Mouse (Mus musculus): ENCODE measurements around the gene Mas1.
A peak's percentile ranks its signal among the peaks of the same experiment; 100 is the strongest.

The Mas1 gene

GRCm38 (mm10) chr17:12872275-12873028 is 4.5 kb upstream of the Mas1 start:
- DNase-seq: peak; percentile 9

- peak; percentile 37 for DNase-seq
Observed at GRCm38 (mm10) chr17:12868640-12869039, 697 bp upstream of the Mas1 start.

- no peak for DNase-seq
Observed at GRCm38 (mm10) chr17:12866853-12867252, 1.1 kb downstream of the Mas1 start.

- DNase-seq: no peak
Observed at GRCm38 (mm10) chr17:12865407-12865806, 2.5 kb downstream of the Mas1 start.

- DNase-seq: no peak
Observed at GRCm38 (mm10) chr17:12864111-12864510, 3.8 kb downstream of the Mas1 start.

- DNase-seq: no peak
Observed at GRCm38 (mm10) chr17:12859006-12859520, 8.9 kb downstream of the Mas1 start.

- peak; percentile 47 for DNase-seq
Observed at GRCm38 (mm10) chr17:12858072-12858471, 9.9 kb downstream of the Mas1 start.

- no peak for DNase-seq
Observed at GRCm38 (mm10) chr17:12857395-12857794, 10.5 kb downstream of the Mas1 start.

GRCm38 (mm10) chr17:12854386-12854785 is 13.6 kb downstream of the Mas1 start:
- DNase-seq: no peak

GRCm38 (mm10) chr17:12853821-12854220 is 14.1 kb downstream of the Mas1 start:
- no peak for DNase-seq

GRCm38 (mm10) chr17:12851689-12852088 is 16.3 kb downstream of the Mas1 start:
- no peak for DNase-seq

- DNase-seq: no peak
Observed at GRCm38 (mm10) chr17:12849778-12850382, 18.1 kb downstream of the Mas1 start.

GRCm38 (mm10) chr17:12847736-12848135 is 20.2 kb downstream of the Mas1 start:
- DNase-seq: no peak

GRCm38 (mm10) chr17:12846474-12846873 is 21.5 kb downstream of the Mas1 start:
- DNase-seq: no peak

GRCm38 (mm10) chr17:12845862-12846261 is 22.1 kb downstream of the Mas1 start:
- peak; percentile 24 for DNase-seq

- DNase-seq: no peak
Observed at GRCm38 (mm10) chr17:12844540-12844939, 23.4 kb downstream of the Mas1 start.

- no peak for DNase-seq
Observed at GRCm38 (mm10) chr17:12843826-12844225, 24.1 kb downstream of the Mas1 start.

- peak; percentile 7 for DNase-seq
Observed at GRCm38 (mm10) chr17:12839475-12840267, 28.3 kb downstream of the Mas1 start.

- DNase-seq: no peak
Observed at GRCm38 (mm10) chr17:12835738-12836137, 32.2 kb downstream of the Mas1 start.

GRCm38 (mm10) chr17:12834826-12835225 is 33.1 kb downstream of the Mas1 start:
- DNase-seq: peak; percentile 38

GRCm38 (mm10) chr17:12834317-12834716 is 33.6 kb downstream of the Mas1 start:
- DNase-seq: no peak

GRCm38 (mm10) chr17:12832657-12833056 is 35.3 kb downstream of the Mas1 start:
- DNase-seq: no peak

GRCm38 (mm10) chr17:12832231-12832630 is 35.7 kb downstream of the Mas1 start:
- no peak for DNase-seq
